Mouse (Mus musculus) cerebellum, adult 11-12 months (tissue): ENCODE results near the gene Piwil4.
"Not testable (repeated sequence)": the region's sequence is repeated elsewhere in the genome, so short reads cannot be mapped to it uniquely, and the experiment has no call there.

Experiments
- DNase-seq: peaks from one replicate; pipeline ENCODE4 v3.0.0; 2022

Gene Piwil4

GRCm38 (mm10) chr9:14724755-14725420 is 15.6 kb downstream of the Piwil4 start:
- no peak for DNase-seq

- DNase-seq = no peak
Measured at GRCm38 (mm10) chr9:14721610-14722009, 18.9 kb downstream of the Piwil4 start.

DNA sequence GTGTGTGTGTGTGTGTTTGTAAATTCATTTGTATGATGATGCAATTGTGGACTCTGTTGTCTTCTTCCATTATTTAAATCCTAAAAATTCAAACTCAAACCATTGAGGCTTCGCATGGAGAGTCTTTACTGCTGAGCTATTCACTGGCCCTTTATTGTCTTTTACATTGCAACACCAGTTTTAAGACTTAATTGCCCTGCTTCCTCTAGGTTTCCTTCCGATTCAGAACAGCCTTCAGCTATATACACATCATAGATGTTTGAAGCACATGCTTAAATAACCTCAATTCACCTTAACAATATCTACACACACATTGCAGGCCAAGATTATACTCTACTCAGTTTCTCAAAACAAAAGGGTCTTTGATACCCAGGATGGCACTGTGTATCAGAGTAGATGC is 20.1 kb downstream of the Piwil4 start:
- DNase-seq = no peak

- DNase-seq = no peak
Measured at GRCm38 (mm10) chr9:14718332-14718691, 22.2 kb downstream of the Piwil4 start.

- no peak for DNase-seq
Measured at GRCm38 (mm10) chr9:14717689-14718331, 22.7 kb downstream of the Piwil4 start.

GRCm38 (mm10) chr9:14715258-14715657 is 25.3 kb downstream of the Piwil4 start:
- DNase-seq = no peak

- DNase-seq = no peak
Measured at GRCm38 (mm10) chr9:14710910-14711309, 29.6 kb downstream of the Piwil4 start.

- no peak for DNase-seq
Measured at GRCm38 (mm10) chr9:14705321-14706162, 35.0 kb downstream of the Piwil4 start.

DNA sequence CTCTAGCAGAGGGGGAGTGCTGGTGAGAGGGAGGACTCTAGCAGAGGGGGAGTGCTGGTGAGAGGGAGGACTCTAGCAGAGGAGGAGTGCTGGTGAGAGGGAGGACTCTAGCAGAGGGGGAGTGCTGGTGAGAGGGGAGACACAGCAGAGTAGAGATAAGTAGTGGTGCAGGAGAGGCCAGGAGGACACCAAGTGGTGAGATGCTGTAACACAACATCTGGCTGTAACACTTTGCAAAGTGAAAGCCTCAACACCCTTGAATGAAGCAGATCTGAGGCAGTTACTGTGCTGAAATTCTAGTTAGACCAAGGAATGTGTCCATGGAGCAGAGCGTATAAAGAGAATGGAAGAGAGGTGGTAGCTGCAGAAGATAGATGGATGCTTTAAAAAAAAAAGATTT is 39.7 kb downstream of the Piwil4 start:
- not testable (repeated sequence) for DNase-seq

GRCm38 (mm10) chr9:14699288-14699640 is 41.3 kb downstream of the Piwil4 start:
- no peak for DNase-seq

DNA sequence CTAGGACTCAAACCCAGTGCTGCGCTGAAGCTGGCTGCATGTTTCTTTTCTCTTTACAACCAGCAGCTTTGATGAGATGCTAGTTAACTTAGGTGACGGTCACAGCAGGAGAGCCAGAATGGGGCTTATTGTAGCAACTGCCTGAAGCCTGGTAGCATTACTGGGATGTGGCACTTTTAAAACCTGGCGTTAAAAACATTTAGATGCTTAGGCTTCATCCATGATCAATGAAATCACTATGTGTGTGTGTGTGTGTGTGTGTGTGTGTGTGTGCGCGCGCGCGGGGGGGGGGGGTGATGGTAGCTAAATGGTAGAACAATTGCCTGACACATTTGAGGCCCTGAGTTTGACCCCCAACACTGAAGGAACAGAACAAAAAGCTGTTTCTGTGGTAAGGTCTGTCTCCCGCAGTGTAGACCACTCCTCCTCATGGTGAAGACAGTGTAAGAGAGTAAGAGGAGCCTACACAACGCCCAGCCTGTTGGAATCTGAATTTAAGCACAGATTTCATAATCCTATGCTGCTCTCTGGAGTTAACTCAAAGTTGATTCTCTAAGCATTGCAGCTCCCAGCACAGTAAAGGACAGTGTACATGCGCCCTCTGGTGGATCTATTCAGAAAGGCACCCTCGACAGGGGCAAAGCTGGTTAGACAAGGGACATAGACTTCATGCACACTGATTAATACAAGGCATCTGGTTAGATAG is 41.8 kb downstream of the Piwil4 start:
- DNase-seq = peak; percentile 54

DNA sequence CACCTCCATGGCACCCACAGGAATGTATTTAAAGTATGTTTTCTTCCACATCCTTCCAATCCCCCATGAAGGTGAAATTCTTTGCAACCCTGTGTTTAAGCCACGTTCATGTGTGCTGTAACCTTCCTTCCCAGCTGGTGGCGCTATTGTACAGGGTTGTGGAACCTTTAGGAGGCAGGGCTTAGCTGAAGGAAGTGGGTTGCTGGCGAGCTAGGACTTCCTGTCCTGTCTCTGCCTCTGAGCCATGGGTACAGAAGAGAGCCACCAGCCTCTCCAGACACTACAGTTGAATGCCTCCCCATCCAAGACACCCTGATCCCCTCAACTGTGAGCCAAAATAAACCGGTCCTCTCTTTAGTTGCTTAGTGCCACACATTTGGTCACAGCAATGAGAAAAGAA is 42.6 kb downstream of the Piwil4 start:
- no peak for DNase-seq

DNA sequence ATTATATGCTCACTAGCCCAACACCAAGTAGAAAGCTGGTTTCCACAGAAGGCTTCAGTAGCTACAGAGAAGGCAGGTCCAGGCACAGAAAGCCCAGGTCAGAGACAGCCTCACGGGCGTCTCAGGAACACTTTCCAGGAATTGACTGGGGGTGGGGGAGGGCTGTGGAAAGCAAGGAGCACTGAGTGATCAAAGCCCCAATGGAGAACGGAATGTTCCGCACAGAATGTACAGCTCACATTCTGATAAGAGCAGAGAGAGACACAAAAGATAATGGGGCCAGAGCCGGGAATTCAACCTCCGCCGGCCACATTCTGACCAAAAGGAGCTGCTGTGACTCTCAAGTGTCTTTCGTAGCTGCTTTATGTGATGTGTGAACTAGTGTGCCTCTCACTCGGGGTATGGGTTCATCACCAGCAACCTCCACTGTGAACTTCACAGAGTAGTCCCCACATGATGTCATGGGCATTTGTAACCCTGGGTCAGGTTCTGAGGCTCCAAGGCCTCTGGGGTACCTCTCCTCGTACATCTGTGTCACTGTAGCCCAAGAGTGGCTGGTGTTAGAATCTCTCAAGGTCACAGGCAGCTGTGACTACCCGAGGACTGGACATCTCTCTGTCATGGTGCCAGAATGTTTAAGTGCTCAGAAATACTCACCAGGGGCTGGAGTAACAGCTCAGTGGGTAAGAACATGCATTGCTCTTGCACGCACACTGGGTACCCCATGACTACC is 51.0 kb downstream of the Piwil4 start:
- DNase-seq = no peak

- DNase-seq = no peak
Measured at GRCm38 (mm10) chr9:14684363-14684762, 56.2 kb downstream of the Piwil4 start.

DNA sequence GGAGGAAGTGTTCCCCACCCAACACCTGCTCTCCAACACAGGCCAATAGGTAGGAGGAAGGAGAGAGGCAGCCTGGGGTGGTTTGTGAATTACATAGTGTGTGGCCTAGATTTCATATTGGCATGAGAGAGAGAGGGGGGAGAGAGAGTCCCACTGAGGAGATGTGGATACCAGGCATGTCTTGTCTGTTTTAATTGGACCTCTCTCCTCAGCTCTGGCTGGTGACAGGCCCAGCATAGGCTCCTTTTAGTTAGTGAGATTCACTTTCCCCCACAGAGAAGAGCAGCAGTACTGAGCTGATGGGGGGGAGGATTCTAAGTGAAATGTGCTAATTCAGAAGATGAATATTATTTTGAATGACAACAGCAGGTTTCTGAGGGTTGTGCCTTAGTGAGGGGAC is 57.8 kb downstream of the Piwil4 start:
- DNase-seq = no peak

GRCm38 (mm10) chr9:14680584-14680983 is 59.9 kb downstream of the Piwil4 start:
- DNase-seq = no peak

GRCm38 (mm10) chr9:14675707-14676691 is 64.5 kb downstream of the Piwil4 start:
- no peak for DNase-seq

- DNase-seq = no peak
Measured at GRCm38 (mm10) chr9:14674506-14674905, 66.0 kb downstream of the Piwil4 start.

DNA sequence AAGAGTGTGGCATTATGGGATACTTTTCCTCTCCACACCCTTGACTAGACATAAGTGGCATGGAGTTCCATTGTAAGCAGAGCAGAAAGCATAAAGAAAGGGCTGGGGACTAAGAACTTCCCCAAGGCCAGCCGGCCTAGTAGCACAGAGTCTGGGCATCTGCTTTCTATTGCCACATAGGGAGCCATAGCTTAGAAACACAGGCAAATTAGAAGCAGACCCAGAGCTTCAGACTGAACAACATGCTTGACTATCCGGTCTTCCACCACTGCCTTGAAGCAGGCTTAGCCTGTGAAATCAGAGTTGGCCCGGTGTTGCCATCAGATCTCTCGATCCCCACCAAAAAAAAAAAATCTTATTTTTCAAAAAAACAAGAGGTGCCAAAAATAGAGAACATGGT is 67.4 kb downstream of the Piwil4 start:
- DNase-seq = no peak

DNA sequence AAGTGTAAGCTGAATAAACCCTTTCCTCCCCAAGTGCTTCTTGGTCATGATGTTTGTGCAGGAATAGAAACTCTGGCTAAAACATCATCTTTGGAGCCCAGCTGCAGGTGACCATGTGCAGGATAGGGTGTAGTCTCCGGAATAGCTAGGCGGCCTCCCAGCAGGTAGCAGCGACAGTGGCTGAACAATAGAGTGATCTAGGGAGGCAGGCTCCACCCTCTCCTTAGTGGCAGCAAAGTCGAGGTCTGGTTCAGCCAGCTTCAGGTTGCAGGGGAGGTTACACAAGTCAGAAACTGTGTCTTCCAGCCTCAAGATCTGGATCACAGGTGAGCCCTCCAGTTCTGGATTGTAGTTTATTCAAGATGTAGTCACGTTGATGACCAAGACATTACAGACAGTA is 68.6 kb downstream of the Piwil4 start:
- not testable (repeated sequence) for DNase-seq

DNA sequence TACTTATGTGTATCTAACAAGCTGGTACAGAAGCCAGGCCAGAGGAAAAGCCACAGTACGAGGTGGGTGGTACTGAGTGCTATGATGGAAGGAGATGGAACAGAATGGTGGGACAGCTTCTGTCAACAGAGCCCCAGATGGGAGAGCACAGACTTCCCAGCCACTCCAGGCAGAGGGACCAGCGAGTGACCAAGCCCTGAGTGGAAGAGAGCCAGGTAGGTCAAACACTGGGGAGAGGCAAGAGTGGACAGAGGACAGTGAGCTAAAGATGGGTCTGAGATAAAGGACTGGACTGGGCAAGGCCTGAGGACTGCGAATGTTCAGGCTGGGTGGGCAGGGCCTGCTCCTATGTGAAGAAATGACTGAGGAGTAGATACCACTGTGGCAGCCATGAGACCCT is 72.2 kb downstream of the Piwil4 start:
- peak; percentile 49 for DNase-seq
